Mouse (Mus musculus): ENCODE results near the gene Mmp14.

- TF ChIP-seq GATA1 (IDR thresholded peaks at IDR 0.05; ENCODE audit: borderline replicate concordance, low read length) = no peak
- TF ChIP-seq FLI1 (IDR thresholded peaks at IDR 0.05; ENCODE audit: low read length) = no peak
These were observed 22.3 kb upstream of the Mmp14 start for GRCm38 (mm10) chr14:54409057-54409645.
